Mouse (Mus musculus): ENCODE measurements around the gene Thada.

DNA sequence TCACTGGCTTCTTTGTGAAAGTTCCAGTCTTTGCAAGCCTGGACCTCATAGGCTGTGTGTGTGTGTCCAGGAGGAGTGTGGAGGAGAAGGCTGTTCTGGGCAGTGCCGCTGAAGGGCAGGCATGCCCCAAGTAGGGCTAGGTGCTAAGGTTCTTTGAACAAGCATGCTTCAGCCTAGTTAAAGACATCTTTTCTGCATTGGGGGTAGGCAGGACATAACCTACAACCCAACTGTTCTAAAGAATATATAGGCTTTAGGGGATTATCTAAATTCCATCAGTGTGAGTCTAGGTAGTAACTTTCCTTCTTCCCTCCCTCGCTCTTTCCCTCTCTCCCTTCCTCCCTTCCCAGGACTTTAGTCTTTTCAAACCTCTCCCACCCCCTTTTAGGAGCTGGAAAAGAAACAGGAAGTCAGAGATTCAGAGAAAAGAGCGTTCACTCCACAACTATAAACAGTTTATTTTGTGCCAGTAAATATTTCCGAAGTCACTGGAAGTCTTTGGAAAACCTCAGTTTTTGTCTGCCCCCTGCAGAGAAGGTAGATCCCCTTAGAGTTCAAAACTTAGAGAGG is 46.6 kb upstream of the Thada start:
- TF ChIP-seq CTCF (IDR thresholded peaks at IDR 0.05; ENCODE audit: borderline replicate concordance, insufficient read depth, low read depth, low read length) (no peak), POLR2A (IDR thresholded peaks at IDR 0.05; ENCODE audit: borderline replicate concordance, insufficient read depth, low read length) (no peak)

Data from cerebellum, adult 2 months (tissue).